Mouse (Mus musculus) C2C12 (cell line): ENCODE results near the gene Map6.

ENCODE experiments used
- CEBPB ChIP-seq: IDR thresholded peaks from one replicate; pipeline ENCODE4 v1.6.1; 2011; ENCODE audit warnings: low read depth, mild to moderate bottlenecking, control low read depth, moderate library complexity
- CTCF ChIP-seq: IDR thresholded peaks from one replicate; pipeline ENCODE4 v1.5.1; 2011; ENCODE audit not compliant: control insufficient read depth, insufficient read depth, insufficient read length
- MAX ChIP-seq: IDR thresholded peaks from one replicate; pipeline ENCODE4 v1.6.1; 2011; ENCODE audit warnings: mild to moderate bottlenecking, control low read depth
- MYOG ChIP-seq: IDR thresholded peaks from one replicate; pipeline ENCODE4 v1.6.1; 2011; ENCODE audit not compliant: control insufficient read depth, insufficient read length; ENCODE audit errors: extremely low read depth
- USF1 ChIP-seq: IDR thresholded peaks from one replicate; pipeline ENCODE4 v1.6.1; 2011; ENCODE audit warnings: low read depth, mild to moderate bottlenecking, control low read depth, moderate library complexity

- no peak for TF ChIP-seq MAX
- TF ChIP-seq CTCF: no peak
- no peak for TF ChIP-seq MYOG
- no peak for TF ChIP-seq CEBPB
- TF ChIP-seq USF1: no peak
Measured at GRCm38 (mm10) chr7:99343577-99343976, 76.3 kb downstream of the Map6 start.
